Mouse (Mus musculus) MEL (cell line): ENCODE measurements around the gene Taok2. TPM values are rescaled to one million over a fixed set of nuclear protein-coding genes. Genes with fewer than 3 reads are reported as not detected.

Experiments
- DNase-seq: peaks from one replicate; pipeline ENCODE4 v3.0.0; 2011; ENCODE audit warnings: low read depth, low spot score
- H3K27ac ChIP-seq: 2 replicates; pipeline ENCODE4 v1.5.1; 2012; ENCODE audit warnings: low read depth, mild to moderate bottlenecking, control low read depth, low read length, moderate library complexity; ENCODE audit not compliant: control insufficient read depth
- H3K27me3 ChIP-seq, 2 experiments: fragments of 150-350 bp in 1 of 2; sonication (generic) in 1 of 2; 2 replicates each; pipeline ENCODE4 v1.6.1; 2012; ENCODE audit warnings: low read length in 2 of 2, mild to moderate bottlenecking in 2 of 2, improper control_type of control experiment in 1 of 2, moderate library complexity in 1 of 2; ENCODE audit not compliant: insufficient read depth in 2 of 2, control insufficient read depth in 1 of 2
- H3K36me3 ChIP-seq, 2 experiments: 2 replicates each; pipeline ENCODE4 v1.6.1; 2012 to 2014; ENCODE audit warnings: low read length in 2 of 2, improper control_type of control experiment in 1 of 2, inconsistent platforms in 1 of 2, mild to moderate bottlenecking in 1 of 2; ENCODE audit not compliant: insufficient read depth in 2 of 2, control insufficient read depth in 1 of 2
- H3K4me1 ChIP-seq, 2 experiments: fragments of 150-350 bp in 1 of 2; sonication (generic) in 1 of 2; 2 replicates each; pipeline ENCODE4 v1.6.1; 2012; ENCODE audit warnings: low read length in 2 of 2, improper control_type of control experiment in 1 of 2, mild to moderate bottlenecking in 1 of 2; ENCODE audit not compliant: insufficient read depth in 2 of 2, control insufficient read depth in 1 of 2
- H3K4me3 ChIP-seq, 2 experiments: fragments of 150-350 bp in 1 of 2; sonication (generic) in 1 of 2; 2 replicates each; pipeline ENCODE4 v1.5.1; 2012; ENCODE audit warnings: low read depth in 2 of 2, low read length in 2 of 2, mild to moderate bottlenecking in 2 of 2, moderate library complexity in 2 of 2, control low read depth in 1 of 2, improper control_type of control experiment in 1 of 2; ENCODE audit not compliant: control insufficient read depth in 1 of 2, insufficient read depth in 1 of 2
- H3K79me2 ChIP-seq: 2 replicates; pipeline ENCODE4 v1.6.1; 2012; ENCODE audit warnings: mild to moderate bottlenecking, low read length, moderate library complexity; ENCODE audit not compliant: control insufficient read depth, poor library complexity, insufficient read depth
- H3K9ac ChIP-seq: 2 replicates; pipeline ENCODE4 v1.6.1; 2012; ENCODE audit warnings: low read depth, mild to moderate bottlenecking, control low read depth, low read length, moderate library complexity; ENCODE audit not compliant: control insufficient read depth, poor library complexity, severe bottlenecking
- H3K9me3 ChIP-seq: fragments of 150-350 bp; sonication (generic); replicated peaks from 2 replicates; pipeline ENCODE4 v1.6.1; 2012; ENCODE audit warnings: mild to moderate bottlenecking, low read length, improper control_type of control experiment, moderate library complexity; ENCODE audit not compliant: insufficient read depth
- EP300 ChIP-seq, 2 experiments: IDR thresholded peaks; 2 replicates each; pipeline ENCODE4 v1.6.1; 2011; ENCODE audit warnings: improper control_type of control experiment in 2 of 2, low read length in 2 of 2, low read depth in 1 of 2, mild to moderate bottlenecking in 1 of 2
- GATA1 ChIP-seq: IDR thresholded peaks from 2 replicates; pipeline ENCODE4 v1.6.1; 2011; ENCODE audit warnings: low read depth, low read length, improper control_type of control experiment
- NELFE ChIP-seq: IDR thresholded peaks from 2 replicates; pipeline ENCODE4 v1.6.1; 2011; ENCODE audit warnings: low read depth, low read length, improper control_type of control experiment
- polyA plus RNA-seq, 2 experiments: library from polyadenylated mRNA; stranded (reverse) in 1 of 2; unstranded in 1 of 2; fragments of >175 nt in 1 of 2; fragments of >200 nt in 1 of 2; gene quantifications; 2 replicates each; pipeline versions ENCODE4 v1.2.1 to v1.2.4; 2012; ENCODE audit warnings: low replicate concordance in 2 of 2, low read depth in 1 of 2; ENCODE audit not compliant: insufficient read length in 2 of 2, insufficient read depth in 1 of 2, missing spikeins in 1 of 2
- total RNA-seq: library from RNA; depleted of rRNA; stranded (reverse); fragments of 300-350 nt; gene quantifications from 2 replicates; pipeline ENCODE4 v1.2.3, GENCODE M21; 2012; rRNA removed

The Taok2 gene
- total and polyA plus RNA-seq, 3 experiments = 29.0 to 52.3 (median 34.2) TPM

- H3K27me3 ChIP-seq = 0 out of 4 replicates have a peak, but pooled peaks cover 2% of the 10 kb centered on the region in 2 experiments
Observed at GRCm38 (mm10) chr7:126816494-126816893, 68.0 kb downstream of the Taok2 start.

GRCm38 (mm10) chr7:126815726-126816222 lies 68.7 kb downstream of the Taok2 start:
- H3K79me2 ChIP-seq = no peaks in the 10 kb centered on the region
- H3K27me3 ChIP-seq = 0 out of 4 replicates have a peak, but pooled peaks cover 2% of the 10 kb centered on the region in 2 experiments
- H3K4me1 ChIP-seq = no peaks in the 10 kb centered on the region; a peak in 1 of 4 replicates
- no peak overlapping the region for H3K9ac ChIP-seq
- DNase-seq = no peak
- H3K9me3 ChIP-seq = no peaks in the 10 kb centered on the region
- H3K27ac ChIP-seq = no peak overlapping the region
- H3K4me3 ChIP-seq = no peak overlapping the region
- H3K36me3 ChIP-seq = no peaks in the 10 kb centered on the region
- TF ChIP-seq GATA1 (peak; percentile 20; the same call in 1 of the 2 replicates), EP300 (IDR thresholded peaks at IDR 0.05; ENCODE audit: low read depth in 1 of 2, low read length in 2 of 2) (no peak)
- TF ChIP-seq, all 39 proteins: peak for 1

More at GRCm38 (mm10) chr7:126816494-126816893, 68.0 kb downstream of the Taok2 start:
- Histone ChIP-seq H3K4me3 (no peak overlapping the region), H3K27ac (no peak overlapping the region), H3K79me2 (no peaks in the 10 kb centered on the region), H3K4me1 (no peaks in the 10 kb centered on the region; a peak in 1 of 4 replicates), H3K9me3 (no peaks in the 10 kb centered on the region), H3K36me3 (no peaks in the 10 kb centered on the region), H3K9ac (no peak overlapping the region)
- DNase-seq = no peak
- TF ChIP-seq NELFE = no peak

Other genes with a start within 250 kb of the Taok2 start
Only the 30 nearest of the 31 such genes appear.
- 56.1 and 81.7 TPM in 2 replicates for gene Sgf29, start 235.4 kb downstream of the Taok2 start, total RNA-seq
- 100 to 1,000 TPM in 1 of 2 experiments, not detected in 1; 117 TPM for gene Sgf29, start 235.4 kb downstream of the Taok2 start, polyA plus RNA-seq
- not detected in 2 replicates for gene Sult1a1, start 208.3 kb downstream of the Taok2 start, total RNA-seq
- under 1 TPM in 1 of 2 experiments, not detected in 1; 0.36 TPM for gene Sult1a1, start 208.3 kb downstream of the Taok2 start, polyA plus RNA-seq
- gene Bola2, start 189.3 kb downstream of the Taok2 start, total RNA-seq = 138 and 163 TPM in 2 replicates
- 100 to 1,000 TPM in 1 of 2 experiments, not detected in 1; 436 TPM for gene Bola2, start 189.3 kb downstream of the Taok2 start, polyA plus RNA-seq
- 4.6 and 5.4 TPM in 2 replicates for gene Slx1b, start 188.9 kb downstream of the Taok2 start, total RNA-seq
- gene Slx1b, start 188.9 kb downstream of the Taok2 start, polyA plus RNA-seq = 10 to 100 TPM in 1 of 2 experiments, not detected in 1; 10.2 TPM
- gene Coro1a, start 176.9 kb downstream of the Taok2 start, total RNA-seq = 195 and 279 TPM in 2 replicates
- gene Coro1a, start 176.9 kb downstream of the Taok2 start, polyA plus RNA-seq = 100 to 1,000 TPM in 1 of 2 experiments, not detected in 1; 204 TPM
- gene Mapk3, start 125.1 kb downstream of the Taok2 start, total RNA-seq = 5.2 and 7.1 TPM in 2 replicates
- 10 to 100 TPM in 1 of 2 experiments, not detected in 1; 45.1 TPM for gene Mapk3, start 125.1 kb downstream of the Taok2 start, polyA plus RNA-seq
- 12.6 and 12.7 TPM in 2 replicates for gene Gdpd3, start 118.4 kb downstream of the Taok2 start, total RNA-seq
- 10 to 100 TPM in 1 of 2 experiments, not detected in 1; 13.0 TPM for gene Gdpd3, start 118.4 kb downstream of the Taok2 start, polyA plus RNA-seq
- 2.1 and 2.7 TPM in 2 replicates for gene Ypel3, start 107.7 kb downstream of the Taok2 start, total RNA-seq
- gene Ypel3, start 107.7 kb downstream of the Taok2 start, polyA plus RNA-seq = 10 to 100 TPM in 1 of 2 experiments, not detected in 1; 12.6 TPM
- 0.12 and 0.13 TPM in 2 replicates for gene Tbx6, start 103.2 kb downstream of the Taok2 start, total RNA-seq
- under 1 TPM in 1 of 2 experiments, not detected in 1; 0.15 TPM for gene Tbx6, start 103.2 kb downstream of the Taok2 start, polyA plus RNA-seq
- 255 and 257 TPM in 2 replicates for gene Ppp4c, start 92.2 kb downstream of the Taok2 start, total RNA-seq
- gene Ppp4c, start 92.2 kb downstream of the Taok2 start, polyA plus RNA-seq = 100 to 1,000 TPM; 265 to 540 TPM
- 1.7 TPM in 2 replicates for gene Fam57b, start 87.0 kb downstream of the Taok2 start, total RNA-seq
- under 1 TPM in 1 of 2 experiments, not detected in 1; 0.50 TPM for gene Fam57b, start 87.0 kb downstream of the Taok2 start, polyA plus RNA-seq
- gene 4930451I11Rik, start 53.1 kb downstream of the Taok2 start, total RNA-seq = not detected in 2 replicates
- not detected for gene 4930451I11Rik, start 53.1 kb downstream of the Taok2 start, polyA plus RNA-seq
- gene Doc2a, start 37.3 kb downstream of the Taok2 start, total RNA-seq = 1.6 and 2.3 TPM in 2 replicates
- gene Doc2a, start 37.3 kb downstream of the Taok2 start, polyA plus RNA-seq = not detected
- gene Hirip3, start 22.7 kb downstream of the Taok2 start, total RNA-seq = 44.0 and 55.6 TPM in 2 replicates
- gene Hirip3, start 22.7 kb downstream of the Taok2 start, polyA plus RNA-seq = 100 to 1,000 TPM in 1 of 2 experiments, not detected in 1; 137 TPM
- gene Ino80e, start 22.3 kb downstream of the Taok2 start, total RNA-seq = 77.1 and 93.0 TPM in 2 replicates
- 100 to 1,000 TPM; 189 to 476 TPM for gene Ino80e, start 22.3 kb downstream of the Taok2 start, polyA plus RNA-seq
- 18.0 and 18.8 TPM in 2 replicates for gene Tmem219, start 38.2 kb upstream of the Taok2 start, total RNA-seq
- gene Tmem219, start 38.2 kb upstream of the Taok2 start, polyA plus RNA-seq = 10 to 100 TPM in 1 of 2 experiments, not detected in 1; 34.5 TPM
- 17.7 and 18.1 TPM in 2 replicates for gene Kctd13, start 44.2 kb upstream of the Taok2 start, total RNA-seq
- 10 to 100 TPM in 1 of 2 experiments, not detected in 1; 26.2 TPM for gene Kctd13, start 44.2 kb upstream of the Taok2 start, polyA plus RNA-seq
- gene Asphd1, start 64.9 kb upstream of the Taok2 start, total RNA-seq = 0.15 TPM in 1 of 2 replicates, not detected in the other
- gene Asphd1, start 64.9 kb upstream of the Taok2 start, polyA plus RNA-seq = under 1 TPM in 1 of 2 experiments, not detected in 1; 0.74 TPM
- gene Sez6l2, start 65.9 kb upstream of the Taok2 start, total RNA-seq = 0.49 and 2.0 TPM in 2 replicates
- 1 to 10 TPM in 1 of 2 experiments, not detected in 1; 6.1 TPM for gene Sez6l2, start 65.9 kb upstream of the Taok2 start, polyA plus RNA-seq
- gene Cdipt, start 91.2 kb upstream of the Taok2 start, total RNA-seq = 72.5 and 98.4 TPM in 2 replicates
- 100 to 1,000 TPM in 1 of 2 experiments, not detected in 1; 151 TPM for gene Cdipt, start 91.2 kb upstream of the Taok2 start, polyA plus RNA-seq
- 0.35 and 0.49 TPM in 2 replicates for gene Cdiptos, start 91.4 kb upstream of the Taok2 start, total RNA-seq
- 1 to 10 TPM in 1 of 2 experiments, not detected in 1; 1.8 TPM for gene Cdiptos, start 91.4 kb upstream of the Taok2 start, polyA plus RNA-seq
- gene Mvp, start 129.9 kb upstream of the Taok2 start, total RNA-seq = 19.4 and 19.8 TPM in 2 replicates
- 10 to 100 TPM in 1 of 2 experiments, not detected in 1; 20.6 TPM for gene Mvp, start 129.9 kb upstream of the Taok2 start, polyA plus RNA-seq
- gene Pagr1b, start 131.8 kb upstream of the Taok2 start, total RNA-seq = 0.39 TPM in 1 of 2 replicates, not detected in the other
- gene Pagr1b, start 131.8 kb upstream of the Taok2 start, polyA plus RNA-seq = 1 to 10 TPM in 1 of 2 experiments, not detected in 1; 4.5 TPM
- gene Pagr1a, start 132.6 kb upstream of the Taok2 start, total RNA-seq = 55.4 and 60.2 TPM in 2 replicates
- gene Pagr1a, start 132.6 kb upstream of the Taok2 start, polyA plus RNA-seq = 10 to 100 TPM in 1 of 2 experiments, not detected in 1; 85.9 TPM
- 13.8 and 20.5 TPM in 2 replicates for gene Gm42742, start 136.4 kb upstream of the Taok2 start, total RNA-seq
- gene Gm42742, start 136.4 kb upstream of the Taok2 start, polyA plus RNA-seq = 10 to 100 TPM in 1 of 2 experiments, not detected in 1; 27.2 TPM
- gene Prrt2, start 136.5 kb upstream of the Taok2 start, total RNA-seq = 0.12 and 0.13 TPM in 2 replicates
- 1 to 10 TPM in 1 of 2 experiments, not detected in 1; 1.4 TPM for gene Prrt2, start 136.5 kb upstream of the Taok2 start, polyA plus RNA-seq
- 231 and 234 TPM in 2 replicates for gene Maz, start 142.3 kb upstream of the Taok2 start, total RNA-seq
- gene Maz, start 142.3 kb upstream of the Taok2 start, polyA plus RNA-seq = 100 to 1,000 TPM in 1 of 2 experiments, not detected in 1; 540 TPM
- gene Kif22, start 157.8 kb upstream of the Taok2 start, total RNA-seq = 57.7 and 75.7 TPM in 2 replicates
- gene Kif22, start 157.8 kb upstream of the Taok2 start, polyA plus RNA-seq = 100 to 1,000 TPM; 119 to 298 TPM
- 57.1 and 89.3 TPM in 2 replicates for gene Zg16, start 202.6 kb upstream of the Taok2 start, total RNA-seq
- 10 to 100 TPM in 1 of 2 experiments, not detected in 1; 50.4 TPM for gene Zg16, start 202.6 kb upstream of the Taok2 start, polyA plus RNA-seq
- gene AI467606, start 206.7 kb upstream of the Taok2 start, total RNA-seq = 51.1 and 54.9 TPM in 2 replicates
- gene AI467606, start 206.7 kb upstream of the Taok2 start, polyA plus RNA-seq = 100 to 1,000 TPM in 1 of 2 experiments, 10 to 100 TPM in 1; 79.4 to 101 TPM